Mouse (Mus musculus) neural tube, embryonic 14.5 days (tissue): ENCODE data around the gene Zfp667. TPM values are rescaled to one million over a fixed set of nuclear protein-coding genes. Genes with fewer than 3 reads are reported as not detected.
"Not testable (repeated sequence)": the region's sequence is repeated elsewhere in the genome, so short reads cannot be mapped to it uniquely, and the experiment has no call there.

Experiments
- ATAC-seq: fragments of 200-750 bp; cut with Nextera tagmentation; 2 replicates; pipeline ENCODE4 v1.8.0; 2017; ENCODE audit warnings: low read depth, mild to moderate bottlenecking, moderate TSS enrichment, moderate library complexity
- H3K27ac ChIP-seq: fragments of 300-500 bp; sonication (generic); 2 replicates; pipeline ENCODE4 v1.5.1; 2014; ENCODE audit warnings: low read depth, mild to moderate bottlenecking, control low read depth, low read length, moderate library complexity, mixed read lengths
- H3K27me3 ChIP-seq: fragments of 300-500 bp; sonication (generic); 2 replicates; pipeline ENCODE4 v1.6.1; 2014; ENCODE audit warnings: low read length; ENCODE audit not compliant: control insufficient read depth, insufficient read depth
- H3K36me3 ChIP-seq: fragments of 300-500 bp; sonication (generic); 2 replicates; pipeline ENCODE4 v1.6.1; 2014; ENCODE audit warnings: low read length, mixed read lengths; ENCODE audit not compliant: control insufficient read depth, insufficient read depth
- H3K4me1 ChIP-seq: fragments of 300-500 bp; sonication (generic); 2 replicates; pipeline ENCODE4 v1.6.1; 2014; ENCODE audit warnings: low read length; ENCODE audit not compliant: control insufficient read depth, insufficient read depth
- H3K4me2 ChIP-seq: fragments of 300-500 bp; sonication (generic); 2 replicates; pipeline ENCODE4 v1.6.1; 2014; ENCODE audit warnings: mild to moderate bottlenecking, low read depth, low read length, control low read depth
- H3K4me3 ChIP-seq: fragments of 300-500 bp; sonication (generic); 2 replicates; pipeline ENCODE4 v1.5.1; 2014; ENCODE audit warnings: low read depth, low read length, control low read depth, mixed read lengths
- H3K9ac ChIP-seq: fragments of 300-500 bp; sonication (generic); replicated peaks from 2 replicates; pipeline ENCODE4 v1.6.1; 2014; ENCODE audit warnings: low read depth, mild to moderate bottlenecking, control low read depth, low read length, mixed read lengths
- H3K9me3 ChIP-seq: fragments of 300-500 bp; sonication (generic); 2 replicates; pipeline ENCODE4 v1.6.1; 2016; ENCODE audit warnings: low read length; ENCODE audit not compliant: control insufficient read depth
- WGBS: fragments of 180-500 bp; shearing (Covaris S2); extraction: QIAGEN DNeasy Blood & Tissue Kit; methylation state at CpG from one replicate; pipeline ENCODE4 v1.1.7; 2014; 5-methylcytosine and 5-hydroxymethylcytosine counted together
- polyA plus RNA-seq: library from polyadenylated mRNA; unstranded; fragments of >200 nt; fragmentation: Nextera tagmentation; extraction: Ambion mirVana; gene quantifications from 2 replicates; pipeline ENCODE4 v1.2.1, GENCODE M21; 2014

Zfp667 gene
- polyA plus RNA-seq = 18.1 and 19.8 TPM in 2 replicates

- H3K4me1 ChIP-seq = peaks cover 19% of the 10 kb centered on the region
- H3K9me3 ChIP-seq = no peaks in the 10 kb centered on the region
- H3K4me3 ChIP-seq = peak within 1 kb of the TSS; percentile 41
- no peaks in the 10 kb centered on the region for H3K36me3 ChIP-seq
- H3K9ac ChIP-seq = peak within 1 kb of the TSS; percentile 48
- peak; percentile 75 for ATAC-seq
- peak within 1 kb of the TSS; percentile 74 for H3K27ac ChIP-seq
- H3K4me2 ChIP-seq = peak within 1 kb of the TSS; percentile 74
- WGBS = 3% methylated on average over 46 of the region's 50 CpGs
- no peaks in the 10 kb centered on the region for H3K27me3 ChIP-seq
Observed at GRCm38 (mm10) chr7:6285842-6286705, at the start of gene Zfp667. Zfp667 (plus strand) TSS chr7:6286579.

DNA sequence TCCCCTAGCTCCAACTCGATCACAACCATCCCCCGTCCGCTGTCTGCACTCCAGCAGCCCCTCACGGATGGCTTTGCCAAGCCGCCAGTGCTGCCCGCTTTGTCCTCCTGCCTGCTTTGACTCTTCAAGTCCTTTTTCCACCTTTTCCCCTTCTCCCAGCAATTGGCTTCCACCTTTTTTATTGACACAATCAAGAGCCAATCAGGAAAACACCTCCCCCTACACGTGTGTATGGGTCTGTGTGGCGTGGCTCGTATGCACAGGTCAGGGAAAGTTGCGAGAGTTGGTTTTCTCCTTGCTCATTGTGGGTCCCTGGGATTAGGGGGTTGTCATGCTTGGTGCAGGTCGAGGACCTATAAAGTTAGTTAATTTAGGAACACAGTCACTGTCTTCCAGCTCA is 46.6 kb upstream of the Zfp667 start:
- 54% methylated on average over 11 of the region's 11 CpGs for WGBS
- Histone ChIP-seq H3K9me3 (no peaks in the 10 kb centered on the region), H3K4me1 (no peaks in the 10 kb centered on the region), H3K36me3 (no peaks in the 10 kb centered on the region), H3K9ac (no peak overlapping the region), H3K4me3 (no peak overlapping the region), H3K27me3 (no peaks in the 10 kb centered on the region), H3K4me2 (no peak overlapping the region), H3K27ac (no peak overlapping the region)
- no peak for ATAC-seq

- not testable (repeated sequence) for H3K9me3 ChIP-seq, H3K4me2 ChIP-seq, H3K27ac ChIP-seq, ATAC-seq, H3K4me1 ChIP-seq, H3K36me3 ChIP-seq, H3K4me3 ChIP-seq, H3K27me3 ChIP-seq, H3K9ac ChIP-seq
- WGBS = 18% methylated on average over 1 of the region's 1 CpGs
Observed at GRCm38 (mm10) chr7:6240841-6241425, 45.4 kb upstream of the Zfp667 start.

- Histone ChIP-seq H3K4me1 (no peaks in the 10 kb centered on the region), H3K27ac (no peak overlapping the region), H3K4me3 (no peak overlapping the region), H3K9ac (no peak overlapping the region), H3K27me3 (no peaks in the 10 kb centered on the region), H3K9me3 (no peaks in the 10 kb centered on the region), H3K36me3 (no peaks in the 10 kb centered on the region), H3K4me2 (no peak overlapping the region)
- 59% methylated on average over 11 of the region's 11 CpGs for WGBS
- no peak for ATAC-seq
Observed at GRCm38 (mm10) chr7:6244361-6245292, 41.8 kb upstream of the Zfp667 start.

- Histone ChIP-seq H3K27ac (no peak within 1 kb of the TSS), H3K4me1 (no peaks in the 10 kb centered on the region), H3K27me3 (no peaks in the 10 kb centered on the region), H3K9me3 (no peaks in the 10 kb centered on the region), H3K4me2 (no peak within 1 kb of the TSS), H3K36me3 (no peaks in the 10 kb centered on the region), H3K9ac (no peak within 1 kb of the TSS), H3K4me3 (no peak within 1 kb of the TSS)
- 94% methylated on average over 6 of the region's 6 CpGs for WGBS
- ATAC-seq = no peak
Observed at GRCm38 (mm10) chr7:6252410-6252809, 34.0 kb upstream of the Zfp667 start, which contains the start of gene Epp13. Epp13 (plus strand) TSS chr7:6252710.

DNA sequence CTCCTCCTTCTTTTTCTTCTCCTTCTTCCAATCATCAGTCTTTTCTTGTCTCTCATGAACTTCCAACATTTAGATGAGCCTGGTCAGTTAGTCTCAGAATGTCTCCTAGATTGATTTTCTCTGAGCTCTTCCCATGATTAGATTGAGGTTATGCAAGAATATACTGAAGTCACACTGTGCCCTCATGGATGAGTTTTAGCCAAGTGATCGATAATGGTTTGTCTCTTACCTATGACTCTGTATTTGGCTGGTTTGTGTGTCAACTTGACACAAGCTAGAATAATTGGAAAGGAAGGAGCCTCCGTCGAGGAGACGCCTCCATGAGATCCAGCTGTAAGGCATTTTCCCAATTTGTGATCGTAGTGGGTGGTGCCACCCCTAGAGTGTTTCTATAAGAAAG is 31.9 kb upstream of the Zfp667 start:
- Histone ChIP-seq H3K4me1 (no peaks in the 10 kb centered on the region), H3K4me3 (no peak overlapping the region), H3K27me3 (no peaks in the 10 kb centered on the region), H3K36me3 (no peaks in the 10 kb centered on the region), H3K4me2 (no peak overlapping the region), H3K9ac (no peak overlapping the region), H3K9me3 (no peaks in the 10 kb centered on the region), H3K27ac (no peak overlapping the region)
- 93% methylated on average over 5 of the region's 5 CpGs for WGBS
- no peak for ATAC-seq

GRCm38 (mm10) chr7:6257386-6257785 is 29.0 kb upstream of the Zfp667 start:
- H3K4me3 ChIP-seq = no peak overlapping the region
- H3K27me3 ChIP-seq = no peaks in the 10 kb centered on the region
- WGBS = 85% methylated on average over 4 of the region's 4 CpGs
- ATAC-seq = no peak
- no peak overlapping the region for H3K9ac ChIP-seq
- H3K9me3 ChIP-seq = no peaks in the 10 kb centered on the region
- no peak overlapping the region for H3K4me2 ChIP-seq
- no peaks in the 10 kb centered on the region for H3K4me1 ChIP-seq
- H3K36me3 ChIP-seq = no peaks in the 10 kb centered on the region
- H3K27ac ChIP-seq = no peak overlapping the region

DNA sequence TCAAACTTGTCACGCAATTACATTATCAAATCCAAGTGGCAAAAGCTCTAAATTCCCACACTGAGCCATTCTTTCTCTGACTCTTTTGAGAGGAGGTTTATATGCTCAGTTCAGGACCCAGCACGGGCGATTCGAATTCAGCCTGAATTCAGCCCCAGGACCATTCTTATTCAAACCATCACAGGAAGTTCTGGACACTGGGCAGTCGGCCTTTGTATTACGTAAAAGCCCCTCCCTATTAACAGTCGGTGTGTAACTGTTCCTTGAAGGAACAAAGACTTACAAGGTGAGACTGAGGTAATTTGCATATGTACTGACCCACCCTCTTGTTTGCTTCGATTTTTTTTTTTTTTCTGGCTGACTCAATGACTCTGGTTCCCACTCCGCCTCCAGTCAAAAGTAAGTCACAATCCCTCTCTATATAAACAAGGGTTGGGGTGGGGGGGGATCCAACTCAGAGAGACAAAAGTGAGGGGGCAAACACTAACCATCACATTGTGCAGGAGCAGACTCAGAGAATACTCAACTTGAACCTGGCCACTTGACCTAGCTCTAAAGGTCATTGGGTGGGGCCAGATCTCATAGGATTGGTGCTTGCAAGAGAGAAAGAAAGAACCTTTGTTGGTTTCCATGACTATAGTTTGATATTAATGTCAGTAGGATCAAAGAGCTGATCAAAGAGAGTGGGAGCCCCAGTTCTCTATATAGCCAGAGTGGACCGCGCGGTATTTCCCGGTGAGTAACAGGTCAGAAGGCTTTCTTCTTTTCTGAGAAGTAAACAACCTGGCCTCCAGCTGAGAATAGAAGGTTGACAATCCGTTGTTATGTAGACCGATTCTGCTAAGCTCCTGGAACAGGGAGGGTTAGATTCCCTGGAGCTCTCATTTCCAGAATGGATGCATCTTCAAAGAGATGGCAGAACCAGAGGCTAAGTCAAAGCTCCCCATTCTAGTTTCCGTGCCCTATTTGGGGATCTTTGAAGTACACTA is 27.9 kb upstream of the Zfp667 start:
- WGBS = 35% methylated on average over 16 of the region's 16 CpGs

More for the DNA sequence above, 27.9 kb upstream of the Zfp667 start:
- H3K4me3 ChIP-seq = no peak overlapping the region
- no peak overlapping the region for H3K27ac ChIP-seq
- no peaks in the 10 kb centered on the region for H3K9me3 ChIP-seq
- H3K36me3 ChIP-seq = no peaks in the 10 kb centered on the region
- H3K9ac ChIP-seq = no peak overlapping the region
- no peak overlapping the region for H3K4me2 ChIP-seq
- ATAC-seq = no peak
- no peaks in the 10 kb centered on the region for H3K27me3 ChIP-seq
- H3K4me1 ChIP-seq = no peaks in the 10 kb centered on the region
